Mouse (Mus musculus) liver, postnatal 0 days (tissue): ENCODE measurements around the gene Tmem259.

ENCODE experiments used
- CTCF ChIP-seq: sonication (generic); IDR thresholded peaks from 2 replicates; pipeline ENCODE4 v1.5.1; 2016; ENCODE audit warnings: antibody characterized with exemption, low read depth
- EP300 ChIP-seq: IDR thresholded peaks from 2 replicates; pipeline ENCODE4 v1.6.1; 2016; ENCODE audit warnings: antibody characterized with exemption, low read depth, mild to moderate bottlenecking

DNA sequence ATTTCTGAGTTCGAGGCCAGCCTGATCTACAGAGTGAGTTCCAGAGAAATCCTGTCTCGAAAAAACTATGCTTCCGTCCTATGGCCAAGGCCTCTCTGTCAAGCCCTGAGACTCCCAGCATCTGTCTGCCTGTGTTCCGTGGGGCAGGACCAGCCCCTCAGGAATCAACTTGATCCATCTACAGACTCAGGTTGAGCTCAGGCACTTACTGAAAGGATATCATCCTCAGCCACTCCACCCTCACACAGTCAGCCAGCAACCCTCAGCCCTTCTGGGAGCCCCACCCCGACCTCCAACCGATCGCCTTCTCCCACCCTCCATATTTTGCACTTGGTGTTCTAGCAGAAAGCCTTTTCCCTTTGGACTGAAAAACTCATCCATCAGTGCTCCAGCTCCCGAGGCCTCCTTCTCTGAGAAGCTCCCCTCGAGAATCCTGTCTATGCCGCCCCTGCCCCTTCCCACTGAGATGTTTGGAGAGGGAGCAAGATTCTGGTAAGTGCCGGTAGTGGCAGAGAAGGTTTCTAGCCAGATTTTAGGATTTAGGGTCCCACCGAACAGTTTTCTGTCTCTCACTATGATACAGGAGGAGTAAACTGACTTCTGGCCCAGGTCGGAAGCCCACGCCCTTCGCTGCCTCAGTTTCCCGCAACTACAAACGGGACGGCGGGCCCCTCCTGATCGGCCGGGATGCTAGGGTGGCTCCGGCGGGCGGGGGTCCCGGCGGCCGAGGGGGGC, 3.8 kb upstream of the Tmem259 start:
- TF ChIP-seq CTCF (no peak), EP300 (no peak)
